Mouse (Mus musculus): ENCODE measurements around the gene Plcb3.

GRCm38 (mm10) chr19:6941372-6942248, 34.7 kb downstream of the Plcb3 start, which contains the start of gene Bad:
- TF ChIP-seq CTCF (IDR thresholded peaks at IDR 0.05; ENCODE audit: low read depth, low read length): no peak
- TF ChIP-seq POLR2AphosphoS5 (IDR thresholded peaks at IDR 0.05; ENCODE audit: insufficient replicate concordance, low read depth, low read length): no peak
- no peak for TF ChIP-seq GATA1 (IDR thresholded peaks at IDR 0.05; ENCODE audit: borderline replicate concordance, low read length)
- no peak for TF ChIP-seq TAL1 (conservative IDR thresholded peaks at IDR 0.05; ENCODE audit: low read depth, low read length)
- TF ChIP-seq GATA2 (IDR thresholded peaks at IDR 0.05; ENCODE audit: borderline replicate concordance, low read depth, low read length): no peak
